ENCODE assay signal across 7 mouse cellular contexts in genomic region chr15:12549271-12549918, GRCm38 (mm10).
DNase-seq lines count a peak whose midpoint lies in the region; ATAC-seq lines count a peak whose summit lies in the region.

No protein-coding gene starts in this region.

- peak overlapping the region; percentile 17 for H3K27ac ChIP-seq in intestine, embryonic 16.5 days (ENCODE audit: low read length)
- H3K27ac ChIP-seq in neural tube, embryonic 15.5 days (replicated peaks), result no peak overlapping the region; the same call in 1 of the 2 replicates

- intact Hi-C loops in gastrocnemius, postnatal 14 days (cut with DNase I; ENCODE audit: low total_unique reads), result no loop called here

- ATAC-seq in intestine, embryonic 16.5 days, result peak; percentile 66
- ATAC-seq in neural tube, embryonic 15.5 days (ENCODE audit: low FRiP score), result peak; percentile 46; the same call in 1 of the 2 replicates

- 1% methylated on average over 28 of the region's 28 CpGs for WGBS in intestine, embryonic 16.5 days
- 1% methylated on average over 28 of the region's 28 CpGs for WGBS in neural tube, embryonic 15.5 days

- no peaks in the 10 kb centered on the region for H3K9me3 ChIP-seq in intestine, embryonic 16.5 days (ENCODE audit: control insufficient read depth, low read length)
- H3K9me3 ChIP-seq in neural tube, embryonic 15.5 days (replicated peaks), result no peaks in the 10 kb centered on the region

- peak; percentile 49 for DNase-seq in adrenal gland, postnatal 10 days
- peak; percentile 26 to 37 for DNase-seq in cerebellum, postnatal 10 days
- DNase-seq in gastrocnemius, postnatal 14 days, result peak; percentile 57
- peak; percentile 31 to 46 for DNase-seq in lung, adult 18-20 months
- DNase-seq in layer of hippocampus, adult 18-20 months (ENCODE audit: low spot score in 2 of 2), result no peak

- H3K4me3 ChIP-seq in intestine, embryonic 16.5 days (ENCODE audit: low read length), result peak overlapping the region; percentile 59
- peak overlapping the region; percentile 42 for H3K4me3 ChIP-seq in neural tube, embryonic 15.5 days (replicated peaks)

- H3K27me3 ChIP-seq in intestine, embryonic 16.5 days (replicated peaks; ENCODE audit: control insufficient read depth, insufficient read depth, low read length), result no peaks in the 10 kb centered on the region
- H3K27me3 ChIP-seq in neural tube, embryonic 15.5 days (replicated peaks), result no peaks in the 10 kb centered on the region

- peaks cover 22% of the 10 kb centered on the region for H3K4me1 ChIP-seq in intestine, embryonic 16.5 days (ENCODE audit: control insufficient read depth, insufficient read depth, low read length)
- H3K4me1 ChIP-seq in neural tube, embryonic 15.5 days, result peaks cover 23% of the 10 kb centered on the region

- peak overlapping the region; percentile 64 for H3K9ac ChIP-seq in intestine, embryonic 16.5 days (ENCODE audit: low read depth, low read length)
- peak overlapping the region; percentile 49 for H3K9ac ChIP-seq in neural tube, embryonic 15.5 days (replicated peaks)

- peak overlapping the region; percentile 95 for H3K4me2 ChIP-seq in intestine, embryonic 16.5 days (ENCODE audit: low read depth, low read length)
- peak overlapping the region; percentile 87 for H3K4me2 ChIP-seq in neural tube, embryonic 15.5 days

- no peaks in the 10 kb centered on the region for H3K36me3 ChIP-seq in intestine, embryonic 16.5 days (ENCODE audit: control insufficient read depth, insufficient read depth, low read length)
- no peaks in the 10 kb centered on the region for H3K36me3 ChIP-seq in neural tube, embryonic 15.5 days

Comparison
In these comparisons a context has a peak if more than half of its experiments do, and no peak if none do; other contexts are left out.
1. DNase-seq: peak in adrenal gland, postnatal 10 days (single experiment), cerebellum, postnatal 10 days (2 of 2), gastrocnemius, postnatal 14 days (single experiment) and lung, adult 18-20 months (2 of 2); none in layer of hippocampus, adult 18-20 months (0 of 2).